Mouse (Mus musculus): ENCODE results near the gene Faim2. TPM values are rescaled to one million over a fixed set of nuclear protein-coding genes. Genes with fewer than 3 reads are reported as not detected.
A peak's percentile ranks its signal among the peaks of the same experiment; 100 is the strongest.

Gene Faim2
- polyA plus RNA-seq, 1 experiment from 2014 or later, result 1.5 TPM

- peak overlapping the region; percentile 88 for H3K27ac ChIP-seq (ENCODE audit: low read depth)
- H3K4me1 ChIP-seq (ENCODE audit: insufficient read depth), result peaks cover 14% of the 10 kb centered on the region; the same call in 1 of the 2 replicates
- H3K9ac ChIP-seq, result peak overlapping the region; percentile 63
- H3K4me2 ChIP-seq, result peak overlapping the region; percentile 82
- 0 out of 2 replicates have a peak, but pooled peaks cover 14% of the 10 kb centered on the region for H3K36me3 ChIP-seq (ENCODE audit: insufficient read depth)
- peak overlapping the region; percentile 77 for H3K4me3 ChIP-seq (ENCODE audit: low read depth, low read length)
- TF ChIP-seq CTCF (IDR thresholded peaks at IDR 0.05; ENCODE audit: low read depth), result no peak
- WGBS, result 9% methylated on average over 7 of the region's 7 CpGs
- H3K9me3 ChIP-seq (ENCODE audit: low read depth, low read length), result no peaks in the 10 kb centered on the region
- no peaks in the 10 kb centered on the region for H3K27me3 ChIP-seq (ENCODE audit: insufficient read depth, low read length)
- ATAC-seq (ENCODE audit: insufficient read depth), result no peak
- DNase-seq, result peak; percentile 47
Observed at GRCm38 (mm10) chr15:99456338-99456962, 71.5 kb downstream of the Faim2 start.

- no peaks in the 10 kb centered on the region for H3K9me3 ChIP-seq (ENCODE audit: low read depth, low read length)
- WGBS, result 81% methylated on average over 3 of the region's 3 CpGs
- H3K36me3 ChIP-seq (ENCODE audit: insufficient read depth), result 0 out of 2 replicates have a peak, but pooled peaks cover 14% of the 10 kb centered on the region
- H3K9ac ChIP-seq, result no peak overlapping the region
- no peak overlapping the region for H3K4me3 ChIP-seq (ENCODE audit: low read depth, low read length)
- H3K4me2 ChIP-seq, result peak overlapping the region; percentile 82
- no peak overlapping the region for H3K27ac ChIP-seq (ENCODE audit: low read depth)
- DNase-seq (no peak), ATAC-seq (ENCODE audit: insufficient read depth) (no peak)
- no peaks in the 10 kb centered on the region for H3K27me3 ChIP-seq (ENCODE audit: insufficient read depth, low read length)
- H3K4me1 ChIP-seq (ENCODE audit: insufficient read depth), result peaks cover 14% of the 10 kb centered on the region; the same call in 1 of the 2 replicates
- TF ChIP-seq CTCF (IDR thresholded peaks at IDR 0.05; ENCODE audit: low read depth), result no peak
Observed at GRCm38 (mm10) chr15:99455415-99455814, 72.5 kb downstream of the Faim2 start.

- 0 out of 2 replicates have a peak, but pooled peaks cover 17% of the 10 kb centered on the region for H3K36me3 ChIP-seq (ENCODE audit: insufficient read depth)
- H3K27me3 ChIP-seq (ENCODE audit: insufficient read depth, low read length), result no peaks in the 10 kb centered on the region
- peaks cover 17% of the 10 kb centered on the region; the same call in 1 of the 2 replicates for H3K4me1 ChIP-seq (ENCODE audit: insufficient read depth)
- no peaks in the 10 kb centered on the region for H3K9me3 ChIP-seq (ENCODE audit: low read depth, low read length)
- TF ChIP-seq CTCF (IDR thresholded peaks at IDR 0.05; ENCODE audit: low read depth), result no peak
- no peak overlapping the region for H3K4me2 ChIP-seq
- no peak overlapping the region for H3K27ac ChIP-seq (ENCODE audit: low read depth)
- 80% methylated on average over 7 of the region's 7 CpGs for WGBS
- H3K4me3 ChIP-seq (ENCODE audit: low read depth, low read length), result no peak overlapping the region
- DNase-seq (no peak), ATAC-seq (ENCODE audit: insufficient read depth) (no peak)
- H3K9ac ChIP-seq, result no peak overlapping the region
Observed at GRCm38 (mm10) chr15:99454585-99455279, 73.2 kb downstream of the Faim2 start.

- DNase-seq, result no peak
- no peak overlapping the region for H3K4me2 ChIP-seq
- H3K27ac ChIP-seq (ENCODE audit: low read depth), result no peak overlapping the region
- WGBS, result 59% methylated on average over 11 of the region's 11 CpGs
- H3K9ac ChIP-seq, result no peak overlapping the region
- peaks cover 27% of the 10 kb centered on the region; the same call in 1 of the 2 replicates for H3K4me1 ChIP-seq (ENCODE audit: insufficient read depth)
- H3K36me3 ChIP-seq (ENCODE audit: insufficient read depth), result 0 out of 2 replicates have a peak, but pooled peaks cover 19% of the 10 kb centered on the region
- H3K27me3 ChIP-seq (ENCODE audit: insufficient read depth, low read length), result no peaks in the 10 kb centered on the region
- H3K4me3 ChIP-seq (ENCODE audit: low read depth, low read length), result no peak overlapping the region
- no peak for ATAC-seq (ENCODE audit: insufficient read depth)
- no peak for TF ChIP-seq CTCF (IDR thresholded peaks at IDR 0.05; ENCODE audit: low read depth)
- no peaks in the 10 kb centered on the region for H3K9me3 ChIP-seq (ENCODE audit: low read depth, low read length)
Observed at GRCm38 (mm10) chr15:99453153-99453900, 74.6 kb downstream of the Faim2 start.

GRCm38 (mm10) chr15:99449751-99450280 lies 78.1 kb downstream of the Faim2 start:
- Histone ChIP-seq H3K4me3 (ENCODE audit: low read depth, low read length) (no peak overlapping the region), H3K4me1 (ENCODE audit: insufficient read depth) (peaks cover 19% of the 10 kb centered on the region; the same call in 1 of the 2 replicates), H3K9me3 (ENCODE audit: low read depth, low read length) (no peaks in the 10 kb centered on the region), H3K9ac (no peak overlapping the region), H3K27me3 (ENCODE audit: insufficient read depth, low read length) (no peaks in the 10 kb centered on the region), H3K4me2 (0 out of 2 replicates have a peak overlapping the region, but pooled peaks have one; percentile 27), H3K36me3 (ENCODE audit: insufficient read depth) (0 out of 2 replicates have a peak, but pooled peaks cover 17% of the 10 kb centered on the region), H3K27ac (ENCODE audit: low read depth) (peak overlapping the region; percentile 76)
- peak; percentile 40 for DNase-seq
- ATAC-seq (ENCODE audit: insufficient read depth), result no peak
- TF ChIP-seq CTCF (IDR thresholded peaks at IDR 0.05; ENCODE audit: low read depth), result no peak
- 54% methylated on average over 8 of the region's 8 CpGs for WGBS

- no peak overlapping the region for H3K9ac ChIP-seq
- H3K27ac ChIP-seq (ENCODE audit: low read depth), result peak overlapping the region; percentile 76
- peak; percentile 69; the same call in 1 of the 2 replicates for ATAC-seq (ENCODE audit: insufficient read depth)
Observed at GRCm38 (mm10) chr15:99449131-99449750, 78.7 kb downstream of the Faim2 start.

More at GRCm38 (mm10) chr15:99449131-99449750, 78.7 kb downstream of the Faim2 start:
- WGBS, result 35% methylated on average over 9 of the region's 9 CpGs
- no peaks in the 10 kb centered on the region for H3K27me3 ChIP-seq (ENCODE audit: insufficient read depth, low read length)
- H3K4me2 ChIP-seq, result peak overlapping the region; percentile 27; the same call in 1 of the 2 replicates
- DNase-seq, result peak; percentile 70
- H3K4me1 ChIP-seq (ENCODE audit: insufficient read depth), result peaks cover 19% of the 10 kb centered on the region; the same call in 1 of the 2 replicates
- no peak for TF ChIP-seq CTCF (IDR thresholded peaks at IDR 0.05; ENCODE audit: low read depth)
- H3K4me3 ChIP-seq (ENCODE audit: low read depth, low read length), result no peak overlapping the region
- H3K36me3 ChIP-seq (ENCODE audit: insufficient read depth), result peaks cover 18% of the 10 kb centered on the region; the same call in 1 of the 2 replicates
- H3K9me3 ChIP-seq (ENCODE audit: low read depth, low read length), result no peaks in the 10 kb centered on the region

Other genes with a start within 250 kb of the Faim2 start
- gene Prpf40b, start 233.1 kb downstream of the Faim2 start, polyA plus RNA-seq (2014; fragmentation: Nextera tagmentation; extraction: Ambion mirVana), result 48.3 and 59.1 TPM in 2 replicates
- gene Fam186b, start 232.3 kb downstream of the Faim2 start, polyA plus RNA-seq (2014; fragmentation: Nextera tagmentation; extraction: Ambion mirVana), result 0.05 and 0.15 TPM in 2 replicates
- 31.7 and 33.5 TPM in 2 replicates for gene Fmnl3, start 157.7 kb downstream of the Faim2 start, polyA plus RNA-seq (2014; fragmentation: Nextera tagmentation; extraction: Ambion mirVana)
- 327 and 339 TPM in 2 replicates for gene Tmbim6, start 135.3 kb downstream of the Faim2 start, polyA plus RNA-seq (2014; fragmentation: Nextera tagmentation; extraction: Ambion mirVana)
- 11.0 and 14.4 TPM in 2 replicates for gene Nckap5l, start 70.4 kb downstream of the Faim2 start, polyA plus RNA-seq (2014; fragmentation: Nextera tagmentation; extraction: Ambion mirVana)
- gene Bcdin3d, start 53.4 kb downstream of the Faim2 start, polyA plus RNA-seq (2014; fragmentation: Nextera tagmentation; extraction: Ambion mirVana), result 13.2 and 16.1 TPM in 2 replicates
- not detected in 2 replicates for gene Aqp2, start 50.9 kb upstream of the Faim2 start, polyA plus RNA-seq (2014; fragmentation: Nextera tagmentation; extraction: Ambion mirVana)
- 0.93 and 1.0 TPM in 2 replicates for gene Aqp5, start 62.6 kb upstream of the Faim2 start, polyA plus RNA-seq (2014; fragmentation: Nextera tagmentation; extraction: Ambion mirVana)
- not detected in 2 replicates for gene Aqp6, start 73.2 kb upstream of the Faim2 start, polyA plus RNA-seq (2014; fragmentation: Nextera tagmentation; extraction: Ambion mirVana)
- gene Racgap1, start 123.5 kb upstream of the Faim2 start, polyA plus RNA-seq (2014; fragmentation: Nextera tagmentation; extraction: Ambion mirVana), result 153 and 157 TPM in 2 replicates
- 0.54 and 0.83 TPM in 2 replicates for gene Asic1, start 142.2 kb upstream of the Faim2 start, polyA plus RNA-seq (2014; fragmentation: Nextera tagmentation; extraction: Ambion mirVana)
- 52.5 and 63.5 TPM in 2 replicates for gene Smarcd1, start 174.0 kb upstream of the Faim2 start, polyA plus RNA-seq (2014; fragmentation: Nextera tagmentation; extraction: Ambion mirVana)
- gene Gm17349, start 177.3 kb upstream of the Faim2 start, polyA plus RNA-seq (2014; fragmentation: Nextera tagmentation; extraction: Ambion mirVana), result not detected in 2 replicates
- gene Gpd1, start 189.3 kb upstream of the Faim2 start, polyA plus RNA-seq (2014; fragmentation: Nextera tagmentation; extraction: Ambion mirVana), result 0.31 and 0.58 TPM in 2 replicates
- 135 and 145 TPM in 2 replicates for gene Cox14, start 197.5 kb upstream of the Faim2 start, polyA plus RNA-seq (2014; fragmentation: Nextera tagmentation; extraction: Ambion mirVana)
- gene Cers5, start 244.7 kb upstream of the Faim2 start, polyA plus RNA-seq (2014; fragmentation: Nextera tagmentation; extraction: Ambion mirVana), result 76.6 and 78.8 TPM in 2 replicates